Mouse (Mus musculus) liver, postnatal 0 days (tissue): ENCODE results near the gene Ghitm.

ENCODE experiments used
- CTCF ChIP-seq: sonication (generic); IDR thresholded peaks from 2 replicates; pipeline ENCODE4 v1.5.1; 2016; ENCODE audit warnings: antibody characterized with exemption, low read depth
- EP300 ChIP-seq: IDR thresholded peaks from 2 replicates; pipeline ENCODE4 v1.6.1; 2016; ENCODE audit warnings: antibody characterized with exemption, low read depth, mild to moderate bottlenecking

DNA sequence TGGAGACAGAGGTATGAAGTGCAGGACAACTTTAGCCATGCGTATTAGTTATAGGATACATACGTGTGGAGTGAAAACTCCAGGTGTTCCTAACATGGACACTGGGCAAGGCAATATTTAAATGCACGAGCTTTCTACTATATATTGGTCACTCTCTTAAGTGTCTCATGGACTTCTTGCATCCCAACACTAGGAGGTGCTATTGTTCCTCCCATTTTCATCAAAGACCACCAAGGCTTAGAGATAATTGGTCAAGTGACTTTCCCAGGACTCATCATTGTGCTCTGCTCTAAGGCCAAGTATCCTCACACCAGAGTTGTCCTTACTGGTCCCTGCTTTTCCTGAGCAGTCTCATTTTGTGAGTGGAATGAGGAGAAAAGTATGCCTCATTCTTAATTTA, 39.4 kb upstream of the Ghitm start:
- TF ChIP-seq CTCF (peak; percentile 50), EP300 (no peak)
